Mouse (Mus musculus) adrenal gland (tissue): ENCODE data around the gene Sh3pxd2b.

Experiments used
- intact Hi-C: fragments of 180-260 bp; cut with DNase I; formaldehyde crosslinking; loops from one replicate; pipeline ENCODE4 v1.15.1; 2025

Sh3pxd2b gene

GRCm38 (mm10) chr11:32425043-32425658, 77.5 kb downstream of the Sh3pxd2b start:
- intact Hi-C loops, result no loop called here

DNA sequence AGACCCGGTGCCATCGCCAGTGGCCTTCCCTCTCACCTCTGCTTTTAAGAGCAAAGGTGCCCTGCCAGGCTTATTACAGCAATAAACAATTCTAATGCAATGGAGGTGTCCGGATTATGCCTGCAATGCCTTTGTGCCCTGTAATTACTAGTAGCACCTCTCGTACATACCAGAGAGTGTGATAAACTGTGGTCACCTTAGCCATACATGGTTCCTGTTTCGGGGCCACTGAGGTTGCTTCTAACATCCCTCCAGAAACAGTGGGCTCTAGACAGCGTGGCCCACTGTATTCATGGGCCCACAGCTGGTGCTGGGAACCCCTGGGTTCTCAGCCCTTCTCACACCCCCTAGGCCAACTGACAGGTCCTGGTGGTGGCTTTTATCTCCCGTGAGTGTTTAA, 79.9 kb downstream of the Sh3pxd2b start:
- intact Hi-C loops, result no loop called here

- intact Hi-C loops, result no loop called here
Measured at GRCm38 (mm10) chr11:32435410-32436060, 87.9 kb downstream of the Sh3pxd2b start.

GRCm38 (mm10) chr11:32442576-32442975, 95.0 kb downstream of the Sh3pxd2b start:
- intact Hi-C loops, result no loop called here

DNA sequence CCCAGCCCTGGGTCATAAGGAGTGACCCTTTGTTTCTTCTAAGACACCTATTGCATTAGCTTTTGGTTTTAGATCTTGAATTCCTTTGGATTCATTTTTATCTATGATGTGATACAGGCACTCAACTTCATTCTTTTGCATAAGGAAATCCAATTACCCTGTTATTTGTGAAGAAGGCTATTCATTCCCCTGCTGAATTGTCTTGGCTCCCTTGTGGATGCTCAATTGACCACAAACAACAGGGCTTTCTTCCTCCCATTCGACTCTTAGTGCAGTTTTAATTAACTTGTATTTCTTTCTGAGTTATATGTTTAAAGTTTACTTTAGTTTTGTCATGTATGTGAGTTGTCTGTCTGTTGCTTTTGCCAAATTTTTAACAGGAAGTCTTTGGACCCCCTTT, 96.6 kb downstream of the Sh3pxd2b start:
- intact Hi-C loops, result no loop called here

DNA sequence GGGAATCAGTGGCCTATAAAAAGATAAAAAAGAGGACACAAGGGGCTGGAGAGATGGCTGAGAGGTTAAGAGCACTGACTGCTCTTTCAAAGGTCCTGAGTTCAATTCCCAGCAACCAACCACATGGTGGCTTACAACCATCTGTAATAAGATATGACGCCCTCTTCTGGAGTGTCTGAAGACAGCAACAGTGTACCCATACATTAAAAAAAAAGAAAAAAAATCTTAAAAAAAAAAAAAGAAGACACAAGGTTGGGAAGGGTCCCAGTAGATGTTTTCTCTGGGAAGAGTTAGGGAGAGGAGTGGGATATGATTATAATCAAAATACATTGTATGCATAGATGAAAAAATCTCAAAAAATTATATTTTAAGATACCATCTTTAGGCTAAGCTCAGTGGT, 97.5 kb downstream of the Sh3pxd2b start:
- intact Hi-C loops, result no loop called here

DNA sequence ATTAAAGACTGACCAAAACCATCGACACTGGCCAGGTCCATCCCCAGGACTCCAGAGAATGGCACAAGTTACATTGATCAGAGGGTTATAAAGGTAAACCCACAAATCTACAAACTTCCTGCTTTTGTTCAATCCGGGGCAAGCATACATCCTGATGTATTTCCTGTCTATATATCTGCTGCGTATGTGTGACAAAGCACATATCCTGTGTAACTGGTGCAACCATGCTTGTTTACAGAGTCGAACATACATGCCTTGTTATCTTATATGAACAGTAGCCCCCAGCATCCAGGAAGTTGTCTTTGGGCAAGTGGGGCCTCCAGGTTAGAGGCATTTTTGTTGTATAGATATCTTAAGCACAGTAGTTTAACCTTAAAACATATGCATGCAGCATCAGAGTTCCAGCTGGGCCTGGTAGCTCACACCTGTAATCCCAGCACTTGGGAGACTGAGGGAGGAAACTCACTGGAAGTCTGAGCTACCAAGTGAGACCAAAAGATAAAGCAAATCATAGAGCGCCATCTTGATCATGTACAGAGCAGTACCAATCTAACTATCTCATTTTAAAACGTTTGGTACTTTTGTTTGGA, 98.1 kb downstream of the Sh3pxd2b start:
- intact Hi-C loops, result no loop called here

DNA sequence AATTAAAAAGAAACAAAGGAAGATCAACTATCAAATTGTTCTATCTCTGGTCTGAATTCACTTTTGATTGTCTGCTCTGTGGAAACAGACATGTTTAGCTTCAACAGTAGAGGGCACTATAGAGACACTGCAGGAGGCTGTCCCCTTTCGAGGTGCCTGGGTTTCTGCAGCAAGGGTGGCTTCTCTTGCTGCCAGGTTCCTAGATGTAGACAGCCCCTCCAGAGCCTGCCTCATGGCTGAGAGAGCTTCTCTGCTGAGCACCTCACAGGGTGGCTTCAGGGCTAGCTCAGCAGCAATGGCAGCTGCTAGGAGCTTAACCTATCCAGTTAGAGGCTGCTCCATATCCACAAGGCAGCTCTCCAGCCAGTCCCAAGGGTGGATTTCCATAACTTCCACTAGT, 102.6 kb downstream of the Sh3pxd2b start:
- intact Hi-C loops, result loop anchor here (1.0 to 5.0 kb wide), 3 partner anchors 82 to 138 kb away; partner anchors contain the start of genes Efcab9, Sh3pxd2b and Stk10

- intact Hi-C loops, result loop anchor here (5.0 kb wide), 2 partner anchors 81 to 104 kb away; partner anchors contain the start of genes Efcab9, Sh3pxd2b and Stk10
Measured at GRCm38 (mm10) chr11:32451306-32451705, 103.7 kb downstream of the Sh3pxd2b start.

- intact Hi-C loops, result loop anchor here (5.0 kb wide), 2 partner anchors 80 to 105 kb away; partner anchors contain the start of genes Efcab9, Sh3pxd2b and Stk10
Measured at GRCm38 (mm10) chr11:32452745-32453144, 105.1 kb downstream of the Sh3pxd2b start.

DNA sequence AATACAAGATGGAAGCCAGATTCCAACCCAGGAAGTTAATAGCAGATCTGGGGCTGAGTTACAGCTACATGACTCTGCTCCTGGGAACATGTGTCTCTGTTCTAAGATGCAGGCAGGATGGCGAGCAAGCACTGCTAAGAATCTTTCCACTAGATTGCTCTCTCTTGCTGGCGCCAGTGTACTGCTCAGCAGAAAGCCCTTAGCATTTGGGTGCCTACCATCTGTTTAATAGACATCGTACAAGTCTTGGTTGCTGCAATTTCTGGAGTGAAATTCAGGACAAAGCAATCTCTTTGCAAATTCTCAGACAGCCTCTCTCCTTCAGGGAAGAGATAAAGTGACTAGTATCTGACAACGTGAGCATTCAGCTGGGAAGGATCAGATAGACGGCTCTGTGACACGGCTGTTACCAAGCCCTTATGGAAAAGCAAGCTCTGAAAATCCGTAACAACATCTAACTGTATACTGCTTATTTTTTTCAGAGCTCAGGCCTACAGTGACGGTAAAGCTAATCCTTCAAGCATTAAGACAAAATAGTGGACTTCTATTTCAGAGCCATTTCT, 105.8 kb downstream of the Sh3pxd2b start:
- intact Hi-C loops, result loop anchor here (5.0 kb wide), 2 partner anchors 79 to 106 kb away; partner anchors contain the start of genes Efcab9, Sh3pxd2b and Stk10

DNA sequence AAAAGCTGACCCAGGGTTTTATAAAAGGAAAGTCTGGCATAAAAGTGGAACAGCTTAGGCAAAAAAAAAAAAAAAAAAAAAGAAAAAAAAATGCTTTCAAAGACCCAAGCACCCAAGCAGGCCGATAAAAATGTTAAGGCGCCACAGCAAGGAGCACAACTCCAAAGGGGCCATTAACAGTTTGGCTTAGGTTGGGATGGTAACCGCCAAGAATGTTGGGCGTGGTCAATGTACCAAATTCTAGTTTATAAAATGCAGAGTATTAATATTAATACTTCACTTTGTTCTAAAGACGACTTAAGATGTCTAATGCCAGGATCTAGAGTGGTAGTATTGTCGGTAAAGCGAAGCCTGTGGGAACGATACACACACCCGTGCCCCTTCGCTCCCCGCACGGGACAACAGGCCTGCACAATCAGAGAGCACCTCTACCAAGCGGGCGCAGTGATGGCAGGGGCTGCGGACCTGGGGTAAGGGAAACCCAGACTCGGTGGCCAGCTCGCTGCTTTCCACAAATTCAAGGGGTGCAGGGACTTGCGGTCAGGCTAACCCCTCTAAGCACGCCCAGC, 106.7 kb downstream of the Sh3pxd2b start:
- intact Hi-C loops, result loop anchor here (5.0 kb wide), 2 partner anchors 78 to 107 kb away; partner anchors contain the start of genes Efcab9, Sh3pxd2b and Stk10

- intact Hi-C loops, result loop anchor here (5.0 kb wide), 3 partner anchors 42 to 108 kb away; partner anchors contain the start of genes Efcab9, Sh3pxd2b and Stk10
Measured at GRCm38 (mm10) chr11:32454800-32455506, 107.3 kb downstream of the Sh3pxd2b start, which contains the start of gene Ubtd2. Ubtd2 (plus strand) TSS chr11:32455370.

DNA sequence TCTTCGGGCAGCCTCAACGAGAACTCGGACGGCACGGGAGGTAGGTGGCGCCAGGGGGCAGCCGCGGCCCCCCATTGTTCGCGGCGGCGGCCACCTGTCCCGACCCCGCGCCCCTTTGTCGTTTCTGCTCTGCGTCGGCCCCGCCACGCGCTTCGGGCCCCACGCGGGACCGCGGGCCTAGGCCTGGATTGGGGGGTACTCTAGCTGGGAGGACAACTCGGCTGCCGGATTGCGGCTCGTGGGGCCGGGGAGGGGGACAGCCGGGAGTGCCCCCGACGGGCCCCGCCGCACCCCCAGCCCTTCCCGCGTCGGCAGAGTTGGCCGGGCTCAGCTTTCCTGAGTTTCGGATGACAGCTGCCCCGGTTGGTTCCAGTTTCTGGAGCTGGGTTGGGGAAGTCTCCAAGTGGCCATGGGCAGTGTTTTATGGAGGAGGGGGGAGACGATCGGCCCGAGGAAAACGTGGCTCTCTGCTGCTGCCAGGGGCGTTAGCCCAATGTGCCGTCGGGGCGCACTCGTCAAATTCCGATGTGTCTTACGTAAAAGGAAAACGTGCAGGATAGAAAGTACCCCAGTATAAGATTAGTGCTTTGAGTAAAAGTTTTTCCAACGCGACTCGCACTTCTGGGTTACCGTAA, 108.0 kb downstream of the Sh3pxd2b start:
- intact Hi-C loops, result loop anchor here (5.0 kb wide), 1 partner anchor 42 kb away; no protein-coding TSS in a partner anchor

DNA sequence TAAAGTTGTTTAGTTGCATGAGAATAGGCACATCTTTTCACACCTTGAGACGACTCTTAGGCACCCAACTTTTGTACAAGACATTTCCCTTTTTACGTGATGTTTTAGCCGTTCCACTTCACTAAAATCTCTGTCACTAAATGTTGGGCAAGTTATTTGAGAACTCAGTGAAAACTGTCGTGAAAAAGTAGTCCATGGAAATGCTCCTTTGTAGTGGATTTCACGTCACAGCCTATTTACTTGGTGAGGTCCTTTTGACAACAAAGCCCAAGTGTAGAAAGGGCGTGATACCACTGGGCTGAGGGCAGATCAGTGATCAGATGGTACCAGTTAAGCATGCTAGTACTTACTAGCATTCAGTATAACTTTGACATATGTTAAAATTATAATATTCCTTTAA, 108.7 kb downstream of the Sh3pxd2b start:
- intact Hi-C loops, result loop anchor here (5.0 kb wide), 1 partner anchor 41 kb away; no protein-coding TSS in a partner anchor

DNA sequence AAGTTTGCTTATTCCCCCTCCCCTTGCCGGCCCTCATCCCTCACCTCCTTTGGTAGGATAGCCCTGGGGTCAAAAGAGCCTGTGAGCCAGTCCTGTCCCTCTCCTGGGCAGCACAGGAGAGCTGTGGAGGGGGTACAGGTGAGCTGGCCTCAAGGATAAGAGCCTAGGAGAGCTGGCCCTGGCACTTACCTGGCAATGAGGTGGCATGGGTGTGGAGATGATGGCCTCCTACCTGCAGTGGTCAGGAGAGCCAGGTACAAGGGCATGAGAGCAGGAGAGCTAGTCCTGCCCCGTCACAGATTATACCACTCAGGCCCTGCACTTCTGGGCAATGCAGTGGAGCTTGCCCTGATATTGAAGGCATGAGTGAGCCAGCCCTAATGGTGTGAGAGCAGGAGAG, 116.7 kb downstream of the Sh3pxd2b start:
- intact Hi-C loops, result no loop called here

DNA sequence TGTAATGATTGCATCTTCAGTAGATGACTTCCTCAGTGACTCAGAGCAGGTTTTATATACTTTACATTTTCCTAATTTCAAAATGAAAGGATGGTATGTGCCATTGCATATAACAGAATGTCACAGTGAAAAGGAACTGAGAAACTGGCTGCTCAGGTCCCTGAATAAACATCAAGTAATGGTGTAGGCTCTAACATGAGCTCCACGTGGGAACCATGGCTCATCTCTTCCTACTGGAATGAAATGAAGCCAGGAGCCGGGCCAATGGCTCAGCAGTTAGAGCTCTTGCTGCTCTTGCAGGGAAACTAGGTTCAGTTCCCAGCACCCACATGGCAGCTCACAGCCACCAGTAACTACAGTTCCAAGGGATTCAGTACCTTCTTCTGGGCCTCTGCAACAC, 124.3 kb downstream of the Sh3pxd2b start:
- intact Hi-C loops, result no loop called here

- intact Hi-C loops, result no loop called here
Measured at GRCm38 (mm10) chr11:32474725-32475124, 127.1 kb downstream of the Sh3pxd2b start.

GRCm38 (mm10) chr11:32475487-32476236, 128.0 kb downstream of the Sh3pxd2b start:
- intact Hi-C loops, result no loop called here
